Mouse (Mus musculus) liver, embryonic 14.5 days (tissue): ENCODE data around the gene Rdh9. TPM values are rescaled to one million over a fixed set of nuclear protein-coding genes. Genes with fewer than 3 reads are reported as not detected.

Experiments used
- ATAC-seq: fragments of 200-750 bp; cut with Nextera tagmentation; 2 replicates; pipeline ENCODE4 v1.8.0; 2017; ENCODE audit warnings: moderate number of reproducible peaks, mild to moderate bottlenecking, moderate library complexity; ENCODE audit not compliant: insufficient read depth
- DNase-seq, 3 experiments: peaks; one replicate each; pipeline ENCODE4 v3.0.0-alpha.2; 2012 to 2013; ENCODE audit warnings: low read depth in 3 of 3, low spot score in 3 of 3
- H3K27ac ChIP-seq: fragments of 300-500 bp; sonication (generic); 2 replicates; pipeline ENCODE4 v1.5.1; 2014; ENCODE audit warnings: moderate library complexity, mild to moderate bottlenecking, control low read depth, inconsistent platforms
- H3K27me3 ChIP-seq: fragments of 300-500 bp; sonication (generic); 2 replicates; pipeline ENCODE4 v1.6.1; 2014; ENCODE audit warnings: mild to moderate bottlenecking, low read length, moderate library complexity; ENCODE audit not compliant: control insufficient read depth, insufficient read depth
- H3K36me3 ChIP-seq: fragments of 300-500 bp; sonication (generic); replicated peaks from 2 replicates; pipeline ENCODE4 v1.6.1; 2014; ENCODE audit warnings: low read depth; ENCODE audit not compliant: control insufficient read depth, insufficient read depth
- H3K4me1 ChIP-seq, 2 experiments: fragments of 200-500 bp in 1 of 2; fragments of 300-500 bp in 1 of 2; sonication (generic) in 1 of 2; replicated peaks; 2 replicates each; pipeline ENCODE4 v1.6.1; 2012 to 2014; ENCODE audit warnings: antibody characterized with exemption in 1 of 2, inconsistent platforms in 1 of 2, low read length in 1 of 2; ENCODE audit not compliant: control insufficient read depth in 2 of 2, insufficient read depth in 2 of 2
- H3K4me2 ChIP-seq: fragments of 300-500 bp; sonication (generic); 2 replicates; pipeline ENCODE4 v1.6.1; 2014; ENCODE audit warnings: low read depth, mild to moderate bottlenecking, control low read depth, moderate library complexity
- H3K4me3 ChIP-seq, 2 experiments: fragments of 200-500 bp in 1 of 2; fragments of 300-500 bp in 1 of 2; sonication (generic) in 1 of 2; 2 replicates each; pipeline ENCODE4 v1.5.1; 2012 to 2014; ENCODE audit warnings: low read depth in 2 of 2, low read length in 2 of 2, mild to moderate bottlenecking in 2 of 2, control low read depth in 1 of 2, inconsistent platforms in 1 of 2, moderate library complexity in 1 of 2; ENCODE audit not compliant: insufficient read depth in 1 of 2
- H3K9ac ChIP-seq: fragments of 300-500 bp; sonication (generic); replicated peaks from 2 replicates; pipeline ENCODE4 v1.6.1; 2014; ENCODE audit warnings: mild to moderate bottlenecking, control low read depth, moderate library complexity
- H3K9me3 ChIP-seq: fragments of 300-500 bp; sonication (generic); 2 replicates; pipeline ENCODE4 v1.6.1; 2016; ENCODE audit warnings: low read length, mixed read lengths; ENCODE audit not compliant: control insufficient read depth
- CTCF ChIP-seq: IDR thresholded peaks from 2 replicates; pipeline ENCODE4 v1.5.1; 2016; ENCODE audit warnings: antibody characterized with exemption, low read depth, control low read depth
- EP300 ChIP-seq: IDR thresholded peaks from 2 replicates; pipeline ENCODE4 v1.6.1; 2016; ENCODE audit warnings: antibody characterized with exemption, low read depth
- WGBS: fragments of 180-500 bp; shearing (Covaris S2); extraction: QIAGEN DNeasy Blood & Tissue Kit; methylation state at CpG from one replicate; pipeline ENCODE4 v1.1.7; 2014; ENCODE audit not compliant: insufficient replicate concordance; 5-methylcytosine and 5-hydroxymethylcytosine counted together
- polyA plus RNA-seq, 2 experiments: library from polyadenylated mRNA; depleted of rRNA in 1 of 2; stranded (reverse) in 1 of 2; unstranded in 1 of 2; fragments of >200 nt; fragmentation: Nextera tagmentation in 1 of 2; extraction: Ambion mirVana in 1 of 2; gene quantifications; 2 replicates each; pipeline versions ENCODE4 v1.2.1 to v1.2.3; 2012 to 2014

Rdh9 gene
- polyA plus RNA-seq (2012; rRNA removed) (0.07 TPM in 1 of 2 replicates, not detected in the other), polyA plus RNA-seq (2014; fragmentation: Nextera tagmentation; extraction: Ambion mirVana) (not detected in 2 replicates)

DNA sequence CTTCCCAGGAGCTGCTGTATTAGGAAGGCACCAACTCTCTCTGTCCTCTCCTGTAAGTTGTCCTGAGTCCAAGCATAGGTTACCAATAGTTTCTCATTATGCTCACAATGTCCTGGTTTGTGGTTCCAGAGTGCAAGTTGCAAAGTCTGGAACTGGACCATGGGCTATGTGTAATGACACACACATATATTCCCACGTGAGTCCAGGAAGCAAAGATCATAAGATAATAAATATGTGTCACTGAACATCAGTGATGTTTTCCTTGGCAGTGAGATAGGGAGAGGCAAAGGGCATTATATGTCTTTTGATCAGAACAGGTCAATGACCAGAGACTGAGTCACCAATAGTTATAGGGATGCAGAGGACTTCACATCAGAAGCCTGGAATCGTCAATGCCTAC is at the start of gene Rdh9:
Gene Rdh9, plus strand, starts transcription at position 376 of the 400 bp plus-strand sequence.
- ATAC-seq (no peak), DNase-seq (no peak)
- Histone ChIP-seq H3K36me3 (no peaks in the 10 kb centered on the region), H3K4me2 (no peak within 1 kb of the TSS), H3K4me3 (no peak within 1 kb of the TSS), H3K9me3 (no peaks in the 10 kb centered on the region), H3K27me3 (no peaks in the 10 kb centered on the region), H3K9ac (no peak within 1 kb of the TSS), H3K4me1 (no peaks in the 10 kb centered on the region), H3K27ac (no peak within 1 kb of the TSS)
- WGBS, result 38% methylated on average over 2 of the region's 2 CpGs
- no peak for TF ChIP-seq EP300
- TF ChIP-seq CTCF, result no peak

DNA sequence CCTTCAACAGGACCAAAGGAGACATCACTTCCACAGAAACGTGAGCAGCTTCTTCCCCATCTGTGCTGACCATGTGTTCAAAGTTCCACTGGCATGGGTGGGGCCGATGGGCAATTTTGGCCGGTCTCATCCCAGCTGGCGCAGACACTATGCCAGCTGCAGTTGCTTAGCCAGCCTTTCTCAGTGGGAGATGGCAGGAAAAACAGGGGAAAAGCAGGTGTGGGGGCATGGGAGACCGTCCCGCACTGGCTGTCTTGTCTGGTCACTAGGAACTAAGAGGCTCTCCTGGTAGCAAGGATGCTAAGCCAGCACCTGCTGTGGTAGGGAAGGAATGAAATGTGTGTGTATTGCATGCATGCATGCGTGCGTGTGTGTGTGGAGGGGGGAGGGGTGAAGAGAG is 47.7 kb upstream of the Rdh9 start:
- no peak overlapping the region for H3K4me2 ChIP-seq
- DNase-seq (no peak), ATAC-seq (no peak)
- no peaks in the 10 kb centered on the region for H3K36me3 ChIP-seq
- H3K9me3 ChIP-seq, result no peaks in the 10 kb centered on the region
- TF ChIP-seq CTCF (no peak), EP300 (no peak)
- 63% methylated on average over 8 of the region's 8 CpGs for WGBS
- no peak overlapping the region for H3K9ac ChIP-seq
- H3K27ac ChIP-seq, result no peak overlapping the region
- H3K27me3 ChIP-seq, result no peaks in the 10 kb centered on the region; the same call in 1 of the 2 replicates
- H3K4me3 ChIP-seq, result no peak overlapping the region
- H3K4me1 ChIP-seq, result peaks cover 44 to 53% of the 10 kb centered on the region in 2 experiments

DNA sequence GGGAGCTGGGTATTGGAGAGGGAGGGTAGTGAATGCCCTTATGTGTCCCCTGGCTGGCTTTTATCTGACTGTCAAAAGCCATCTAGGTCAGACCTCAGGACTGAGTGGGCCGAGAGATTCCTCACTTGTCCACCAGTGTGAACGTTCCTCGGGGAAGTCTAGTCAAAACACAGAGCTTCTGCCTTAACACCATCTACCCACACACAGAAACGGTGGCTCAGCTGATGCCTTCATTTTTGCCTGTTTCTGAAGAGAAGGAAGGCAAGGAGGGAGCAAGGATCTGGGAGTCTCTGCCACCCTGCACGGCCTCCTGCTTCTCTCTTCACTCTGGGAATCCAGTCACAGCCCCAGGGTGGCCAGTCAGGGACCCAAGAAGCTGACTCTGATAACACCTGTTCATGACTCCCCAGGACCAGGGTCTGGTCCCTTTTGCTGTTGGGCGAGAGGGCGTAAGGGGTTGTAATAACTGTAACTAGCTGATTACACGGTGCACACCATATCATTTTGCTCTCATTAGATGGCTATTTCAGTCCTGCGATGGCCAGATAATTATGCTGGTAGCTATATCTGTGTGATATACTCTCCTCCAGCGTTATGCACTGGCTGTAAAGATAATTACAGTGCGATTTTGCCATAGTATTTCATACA is 45.8 kb upstream of the Rdh9 start:
- no peaks in the 10 kb centered on the region for H3K9me3 ChIP-seq
- peak overlapping the region; percentile 45 for H3K4me2 ChIP-seq
- ATAC-seq, result peak; percentile 92
- TF ChIP-seq EP300 (peak; percentile 95), CTCF (no peak)
- H3K36me3 ChIP-seq, result no peaks in the 10 kb centered on the region
- no peak overlapping the region for H3K4me3 ChIP-seq
- 27% methylated on average over 11 of the region's 11 CpGs for whole genome bisulfite sequencing
- no peaks in the 10 kb centered on the region; the same call in 1 of the 2 replicates for H3K27me3 ChIP-seq
- DNase-seq, result peak; percentile 65 to 71 (median 68)
- peak overlapping the region; percentile 59 for H3K27ac ChIP-seq
- H3K9ac ChIP-seq, result 0 out of 2 replicates have a peak overlapping the region, but pooled peaks have one; percentile 10
- H3K4me1 ChIP-seq, result peaks cover 50 to 57% of the 10 kb centered on the region in 2 experiments

DNA sequence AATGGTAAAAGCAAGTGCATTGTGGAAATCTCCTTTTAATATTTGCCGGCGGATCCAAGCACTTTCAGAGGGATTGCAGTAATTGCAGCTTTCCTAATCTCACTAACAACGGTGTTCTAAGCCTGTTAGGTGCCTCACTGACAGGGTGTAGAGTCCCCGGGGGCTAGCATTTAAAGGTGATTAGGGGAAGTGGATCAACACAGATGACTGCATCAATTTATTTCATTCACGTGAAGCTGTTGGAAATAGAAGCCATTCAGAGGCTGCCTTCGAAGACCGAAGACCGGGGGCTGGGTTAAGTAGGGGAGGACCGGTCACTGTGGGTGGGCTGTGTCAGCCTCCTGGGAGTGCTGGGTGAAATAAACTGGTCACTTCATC is 45.3 kb upstream of the Rdh9 start:
- H3K9ac ChIP-seq, result peak overlapping the region; percentile 9
- peak overlapping the region; percentile 45 for H3K4me2 ChIP-seq
- no peak for TF ChIP-seq EP300
- TF ChIP-seq CTCF, result no peak
- 35% methylated on average over 9 of the region's 9 CpGs for WGBS
- no peak for DNase-seq
- ATAC-seq, result peak; percentile 1; the same call in 1 of the 2 replicates
- H3K27ac ChIP-seq, result peak overlapping the region; percentile 59
- no peaks in the 10 kb centered on the region for H3K9me3 ChIP-seq
- H3K36me3 ChIP-seq, result no peaks in the 10 kb centered on the region
- H3K27me3 ChIP-seq, result no peaks in the 10 kb centered on the region; the same call in 1 of the 2 replicates
- peaks cover 50 to 58% of the 10 kb centered on the region in 2 experiments for H3K4me1 ChIP-seq
- H3K4me3 ChIP-seq, result no peak overlapping the region

DNA sequence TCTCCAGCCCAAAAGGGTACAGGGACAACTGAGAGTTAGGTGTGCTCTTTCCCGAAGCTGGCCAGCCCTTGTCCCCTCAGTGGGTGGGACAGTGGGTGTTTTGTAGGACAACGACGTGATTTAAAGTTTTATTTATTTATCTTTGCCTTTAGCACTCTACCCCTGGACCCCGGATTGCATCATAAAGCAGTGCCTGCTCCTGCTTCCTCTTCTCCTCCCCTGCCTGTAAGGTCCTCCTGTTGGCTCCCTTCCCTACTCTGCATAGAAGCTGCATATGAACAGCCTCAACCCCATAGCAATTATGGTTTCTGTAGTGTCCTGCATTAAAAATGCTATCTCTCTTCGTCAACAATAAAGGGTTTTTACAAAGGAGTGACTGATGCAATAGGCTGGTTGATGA is 44.8 kb upstream of the Rdh9 start:
- no peak overlapping the region; the same call in 1 of the 2 replicates for H3K4me2 ChIP-seq
- H3K4me1 ChIP-seq, result peaks cover 55 to 62% of the 10 kb centered on the region in 2 experiments
- H3K27ac ChIP-seq, result peak overlapping the region; percentile 59
- ATAC-seq, result no peak
- peak overlapping the region; percentile 9 for H3K9ac ChIP-seq
- no peaks in the 10 kb centered on the region; the same call in 1 of the 2 replicates for H3K27me3 ChIP-seq
- no peaks in the 10 kb centered on the region for H3K9me3 ChIP-seq
- 22% methylated on average over 5 of the region's 5 CpGs for WGBS
- H3K4me3 ChIP-seq, result no peak overlapping the region
- H3K36me3 ChIP-seq, result no peaks in the 10 kb centered on the region
- DNase-seq, result no peak
- no peak for TF ChIP-seq EP300
- no peak for TF ChIP-seq CTCF
